Comparison of ENCODE assay signal across 8 mouse cellular contexts in genomic region chr11:116436725-116437331, GRCm38 (mm10). TPM values are rescaled to one million over a fixed set of nuclear protein-coding genes. Genes with fewer than 3 reads are reported as not detected.
A peak's percentile ranks its signal among the peaks of the same experiment; 100 is the strongest.
DNase-seq lines count a peak whose midpoint lies in the region; ATAC-seq and TF ChIP-seq lines count a peak whose summit lies in the region.

No protein-coding gene starts in this region.

- no peaks in the 10 kb centered on the region for H3K9me3 ChIP-seq in E14TG2a.4 (ENCODE audit: low read length)
- H3K9me3 ChIP-seq in heart, embryonic 13.5 days, result no peaks in the 10 kb centered on the region
- H3K9me3 ChIP-seq in kidney, postnatal 0 days (replicated peaks; ENCODE audit: low read length), result no peaks in the 10 kb centered on the region

- no peaks in the 10 kb centered on the region for H3K27me3 ChIP-seq in E14TG2a.4 (ENCODE audit: insufficient read depth, low read length)
- H3K27me3 ChIP-seq in heart, embryonic 13.5 days (replicated peaks), result no peaks in the 10 kb centered on the region
- no peaks in the 10 kb centered on the region for H3K27me3 ChIP-seq in kidney, postnatal 0 days (ENCODE audit: insufficient read depth, low read length)

- peak overlapping the region; percentile 94 for H3K27ac ChIP-seq in heart, embryonic 13.5 days (replicated peaks)
- peak overlapping the region; percentile 39; the same call in 1 of the 2 replicates for H3K27ac ChIP-seq in kidney, postnatal 0 days

- peaks cover 74% of the 10 kb centered on the region for H3K4me1 ChIP-seq in E14TG2a.4 (replicated peaks; ENCODE audit: low read depth, low read length)
- peaks cover 48% of the 10 kb centered on the region for H3K4me1 ChIP-seq in heart, embryonic 13.5 days
- H3K4me1 ChIP-seq in kidney, postnatal 0 days (replicated peaks; ENCODE audit: insufficient read depth, low read length), result peaks cover 20% of the 10 kb centered on the region

- peak; percentile 69 for DNase-seq in c-Kit-positive CD71-negative TER-119-negative erythroid progenitor cells, embryonic 14.5 days (ENCODE audit: low read depth)
- no peak for DNase-seq in kidney, postnatal 0 days (ENCODE audit: low spot score)
- DNase-seq in urinary bladder, postnatal 25 days (ENCODE audit: low spot score), result no peak
- no peak for DNase-seq in frontal cortex, postnatal 14 days (ENCODE audit: low spot score in 2 of 2)
- DNase-seq in layer of hippocampus, postnatal 14 days (ENCODE audit: low spot score in 2 of 2), result no peak

- WGBS in heart, embryonic 13.5 days, result 22% methylated on average over 4 of the region's 4 CpGs
- WGBS in kidney, postnatal 0 days, result 52% methylated on average over 4 of the region's 4 CpGs

- H3K36me3 ChIP-seq in E14TG2a.4 (ENCODE audit: insufficient read depth, low read length), result peaks cover 61% of the 10 kb centered on the region
- H3K36me3 ChIP-seq in heart, embryonic 13.5 days, result peaks cover 37% of the 10 kb centered on the region
- peaks cover 16% of the 10 kb centered on the region for H3K36me3 ChIP-seq in kidney, postnatal 0 days (ENCODE audit: insufficient read depth, low read length)

- peak overlapping the region; percentile 94 for H3K4me3 ChIP-seq in E14TG2a.4 (replicated peaks; ENCODE audit: low read length)
- peak overlapping the region; percentile 91 for H3K4me3 ChIP-seq in heart, embryonic 13.5 days
- no peak overlapping the region for H3K4me3 ChIP-seq in kidney, postnatal 0 days (replicated peaks; ENCODE audit: low read depth, low read length)

- H3K9ac ChIP-seq in heart, embryonic 13.5 days, result peak overlapping the region; percentile 96
- H3K9ac ChIP-seq in kidney, postnatal 0 days (ENCODE audit: low read depth, low read length), result no peak overlapping the region

- ATAC-seq in heart, embryonic 13.5 days (ENCODE audit: extremely low read depth, insufficient number of reproducible peaks, low FRiP score, low TSS enrichment), result no peak
- no peak for ATAC-seq in kidney, postnatal 0 days (replicated peaks; ENCODE audit: low FRiP score, low read depth)
- ATAC-seq in megakaryocyte, adult 5-6 weeks (ENCODE audit: poor library complexity, severe bottlenecking), result peak; percentile 52

- H3K4me2 ChIP-seq in heart, embryonic 13.5 days, result peak overlapping the region; percentile 88
- H3K4me2 ChIP-seq in kidney, postnatal 0 days (ENCODE audit: low read length), result peak overlapping the region; percentile 73

- no peak for TF ChIP-seq CTCF in E14TG2a.4 (conservative IDR thresholded peaks at IDR 0.05; ENCODE audit: low read length)
- no peak for TF ChIP-seq CTCF in kidney, postnatal 0 days (IDR thresholded peaks at IDR 0.05; ENCODE audit: low read depth)

RNA-seq across cellular contexts. Expression of gene Ubald2, which starts 2.9 kb away (rescaled TPM):
- 31.0 and 32.3 TPM in 2 replicates for polyA plus RNA-seq in heart, embryonic 13.5 days (2015; fragmentation: Nextera tagmentation; extraction: Ambion mirVana)
- polyA plus RNA-seq in kidney, postnatal 0 days (2015; fragmentation: Nextera tagmentation; extraction: Ambion mirVana), result 53.5 and 53.6 TPM in 2 replicates
- 94.1 and 112 TPM in 2 replicates for total RNA-seq in megakaryocyte, adult 5-6 weeks (2015)
- 58.4 and 64.0 TPM in 2 replicates for total RNA-seq in megakaryocyte, adult 5-6 weeks (2017)
- 10 to 100 TPM; 38.7 to 41.4 TPM for total RNA-seq in layer of hippocampus, postnatal 14 days (2021)

RNA-seq across cellular contexts. Expression of gene Rnf157, which starts 24.0 kb away (rescaled TPM):
- 4.0 and 6.1 TPM in 2 replicates for polyA plus RNA-seq in heart, embryonic 13.5 days (2015; fragmentation: Nextera tagmentation; extraction: Ambion mirVana)
- 7.4 and 8.1 TPM in 2 replicates for polyA plus RNA-seq in kidney, postnatal 0 days (2015; fragmentation: Nextera tagmentation; extraction: Ambion mirVana)
- 6.2 and 7.0 TPM in 2 replicates for total RNA-seq in megakaryocyte, adult 5-6 weeks (2015)
- total RNA-seq in megakaryocyte, adult 5-6 weeks (2017), result 5.7 and 7.1 TPM in 2 replicates
- total RNA-seq in layer of hippocampus, postnatal 14 days (2021), result 100 to 1,000 TPM; 236 to 242 TPM

RNA-seq across cellular contexts. Expression of gene Qrich2, which starts 29.2 kb away (rescaled TPM):
- not detected in 2 replicates for polyA plus RNA-seq in heart, embryonic 13.5 days (2015; fragmentation: Nextera tagmentation; extraction: Ambion mirVana)
- 0.24 and 0.32 TPM in 2 replicates for polyA plus RNA-seq in kidney, postnatal 0 days (2015; fragmentation: Nextera tagmentation; extraction: Ambion mirVana)
- total RNA-seq in megakaryocyte, adult 5-6 weeks (2015), result not detected in 2 replicates
- 0.18 and 0.65 TPM in 2 replicates for total RNA-seq in megakaryocyte, adult 5-6 weeks (2017)
- total RNA-seq in layer of hippocampus, postnatal 14 days (2021), result under 1 TPM in 1 of 2 experiments, not detected in 1; 0.07 TPM

RNA-seq across cellular contexts. Expression of gene Prpsap1, which starts 57.2 kb away (rescaled TPM):
- 90.2 and 102 TPM in 2 replicates for polyA plus RNA-seq in heart, embryonic 13.5 days (2015; fragmentation: Nextera tagmentation; extraction: Ambion mirVana)
- 150 and 167 TPM in 2 replicates for polyA plus RNA-seq in kidney, postnatal 0 days (2015; fragmentation: Nextera tagmentation; extraction: Ambion mirVana)
- total RNA-seq in megakaryocyte, adult 5-6 weeks (2015), result 28.6 and 32.6 TPM in 2 replicates
- total RNA-seq in megakaryocyte, adult 5-6 weeks (2017), result 19.2 and 34.6 TPM in 2 replicates
- total RNA-seq in layer of hippocampus, postnatal 14 days (2021), result 10 to 100 TPM; 86.1 to 90.6 TPM

Comparison
In these comparisons a context has a peak if more than half of its experiments do, and no peak if none do; other contexts are left out.
1. RNA of gene Rnf157, which starts 24.0 kb away (total RNA-seq): 236 to 242 TPM in layer of hippocampus, postnatal 14 days; 5.7 to 7.1 TPM in megakaryocyte, adult 5-6 weeks; every median in the first group is over 10 times any median in the second.